Mouse (Mus musculus): Measurements from ENCODE around the gene Zdhhc6. TPM values are rescaled to one million over a fixed set of nuclear protein-coding genes. Genes with fewer than 3 reads are reported as not detected.

The Zdhhc6 gene
- polyA plus RNA-seq, 1 experiment from 2014 or later = 81.9 TPM

DNA sequence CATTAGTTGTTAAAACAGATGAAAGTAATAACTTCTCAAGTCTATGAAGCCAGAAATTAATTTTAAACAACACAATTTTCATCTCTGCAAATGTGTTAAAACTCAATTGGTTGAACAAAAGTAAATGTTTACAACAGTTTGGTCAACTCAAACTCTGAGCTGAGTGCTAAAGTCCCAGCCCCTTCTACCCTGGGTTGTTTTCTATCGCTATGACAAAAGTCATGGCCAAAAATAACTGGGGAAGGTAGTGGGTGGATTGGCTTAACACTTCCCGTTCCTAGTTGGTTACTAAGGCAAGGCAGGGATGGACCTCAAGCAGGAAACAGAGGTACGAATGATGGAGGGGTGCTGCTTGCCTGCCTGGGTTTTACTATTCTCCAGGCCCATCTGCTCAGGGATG, 39.1 kb downstream of the Zdhhc6 start:
- WGBS (ENCODE audit: insufficient replicate concordance) = 70% methylated on average over 3 of the region's 3 CpGs
- no peak overlapping the region for H3K4me2 ChIP-seq
- peaks cover 43% of the 10 kb centered on the region for H3K4me1 ChIP-seq
- no peaks in the 10 kb centered on the region for H3K27me3 ChIP-seq (replicated peaks)
- H3K36me3 ChIP-seq = peaks cover 73% of the 10 kb centered on the region
- ATAC-seq = no peak
- no peak overlapping the region for H3K9ac ChIP-seq
- H3K27ac ChIP-seq = no peak overlapping the region
- no peaks in the 10 kb centered on the region for H3K9me3 ChIP-seq (replicated peaks)
- no peak overlapping the region for H3K4me3 ChIP-seq

DNA sequence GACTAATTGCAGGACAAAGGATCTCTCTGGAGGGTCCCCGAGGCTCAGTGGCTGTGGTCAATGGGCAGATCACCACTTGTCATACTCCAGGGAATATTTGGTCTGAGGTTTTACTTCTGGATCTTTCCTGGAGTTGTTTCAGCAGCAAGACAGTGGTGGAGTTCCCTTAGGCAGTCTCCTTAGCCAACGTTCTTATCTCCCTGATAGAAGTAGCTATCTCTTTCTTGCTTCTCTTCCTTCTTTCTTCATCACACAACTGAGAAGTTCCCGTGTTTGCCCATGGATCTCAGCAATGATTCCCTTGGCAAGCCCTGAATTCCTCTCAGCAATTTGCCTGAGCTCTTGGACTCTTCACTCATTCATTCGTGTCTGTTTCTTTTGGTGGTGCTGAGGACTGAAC, 39.7 kb downstream of the Zdhhc6 start:
- no peaks in the 10 kb centered on the region for H3K27me3 ChIP-seq (replicated peaks)
- H3K4me1 ChIP-seq = peaks cover 50% of the 10 kb centered on the region
- WGBS (ENCODE audit: insufficient replicate concordance) = 52% methylated on average over 4 of the region's 4 CpGs
- H3K4me3 ChIP-seq = no peak overlapping the region
- no peak overlapping the region for H3K4me2 ChIP-seq
- ATAC-seq = no peak
- peak overlapping the region; percentile 3; the same call in 1 of the 2 replicates for H3K27ac ChIP-seq
- no peak overlapping the region for H3K9ac ChIP-seq
- peaks cover 72% of the 10 kb centered on the region for H3K36me3 ChIP-seq
- H3K9me3 ChIP-seq (replicated peaks) = no peaks in the 10 kb centered on the region

DNA sequence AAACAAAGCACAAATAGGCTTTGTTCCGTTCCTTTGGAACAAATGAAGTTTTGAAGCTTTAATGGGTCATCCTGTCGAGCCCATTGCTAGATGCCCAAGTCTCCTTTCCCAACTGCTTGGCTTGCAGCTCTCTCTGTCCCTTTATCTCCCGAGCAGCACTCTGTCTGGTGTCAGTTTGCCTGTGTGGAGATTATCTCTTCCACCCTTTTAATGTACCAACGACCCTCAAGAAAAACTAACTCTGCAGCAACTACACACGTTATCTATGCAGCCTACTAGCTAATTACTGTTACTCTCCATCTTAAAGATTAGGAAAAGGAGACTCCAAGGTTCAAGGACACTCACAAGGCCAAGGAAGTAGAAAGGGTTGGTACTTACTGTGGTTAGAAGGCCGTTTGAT, 42.5 kb downstream of the Zdhhc6 start:
- Histone ChIP-seq H3K4me2 (peak overlapping the region; percentile 33), H3K4me3 (no peak overlapping the region), H3K27me3 (replicated peaks) (no peaks in the 10 kb centered on the region), H3K9me3 (replicated peaks) (no peaks in the 10 kb centered on the region), H3K9ac (0 out of 2 replicates have a peak overlapping the region, but pooled peaks have one; percentile 19), H3K4me1 (peaks cover 76% of the 10 kb centered on the region), H3K36me3 (peaks cover 73% of the 10 kb centered on the region), H3K27ac (peak overlapping the region; percentile 87)
- ATAC-seq = peak; percentile 85
- WGBS (ENCODE audit: insufficient replicate concordance) = 21% methylated on average over 6 of the region's 6 CpGs

DNA sequence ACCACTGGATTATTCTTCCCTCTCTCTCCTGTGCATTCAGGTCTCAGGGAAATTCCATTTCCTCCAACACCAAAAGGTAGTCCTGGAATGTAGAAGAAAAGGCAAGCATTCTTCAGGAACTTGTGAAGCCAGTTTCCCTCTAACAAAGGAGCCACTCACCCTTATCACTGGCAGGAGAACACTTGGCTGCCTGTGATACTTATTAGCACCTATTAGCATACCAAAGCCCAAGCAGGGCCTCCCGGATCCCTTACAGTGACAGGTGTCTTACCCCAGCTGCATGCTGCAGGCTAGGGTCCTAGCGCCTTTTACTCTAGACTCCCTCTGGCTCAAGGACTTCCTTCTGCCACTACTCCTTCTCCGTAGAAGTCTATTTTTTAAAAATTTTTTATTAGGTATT, 44.4 kb downstream of the Zdhhc6 start:
- 35% methylated on average over 3 of the region's 3 CpGs for WGBS (ENCODE audit: insufficient replicate concordance)
- H3K4me3 ChIP-seq = no peak overlapping the region
- 0 out of 2 replicates have a peak overlapping the region, but pooled peaks have one; percentile 1 for H3K4me2 ChIP-seq
- peaks cover 91% of the 10 kb centered on the region for H3K4me1 ChIP-seq
- ATAC-seq = peak; percentile 68
- no peaks in the 10 kb centered on the region for H3K27me3 ChIP-seq (replicated peaks)
- H3K9ac ChIP-seq = no peak overlapping the region
- H3K27ac ChIP-seq = peak overlapping the region; percentile 74
- H3K36me3 ChIP-seq = peaks cover 67% of the 10 kb centered on the region
- H3K9me3 ChIP-seq (replicated peaks) = no peaks in the 10 kb centered on the region

DNA sequence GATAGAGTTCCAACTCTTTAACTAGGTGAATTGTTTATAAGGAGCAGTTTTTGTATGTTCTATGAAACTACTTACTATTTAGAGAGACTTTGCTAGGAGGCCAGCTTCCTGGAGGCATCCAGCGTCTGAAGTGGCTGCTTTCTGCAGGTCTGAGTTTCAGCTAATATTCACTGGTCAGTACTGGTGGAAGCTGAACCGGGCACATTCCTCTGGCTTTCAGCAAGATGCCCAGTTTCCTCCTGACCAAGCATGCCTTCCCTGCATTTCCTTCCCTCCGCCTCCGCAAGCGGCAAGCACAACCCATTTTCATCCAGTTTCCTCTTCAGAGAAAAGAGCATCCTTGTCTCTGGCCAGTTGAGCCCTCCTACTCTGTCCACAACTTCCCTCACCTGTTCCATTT, 46.8 kb downstream of the Zdhhc6 start:
- Histone ChIP-seq H3K4me1 (peaks cover 80% of the 10 kb centered on the region), H3K4me2 (no peak overlapping the region), H3K4me3 (no peak overlapping the region), H3K27me3 (replicated peaks) (no peaks in the 10 kb centered on the region), H3K9me3 (replicated peaks) (no peaks in the 10 kb centered on the region), H3K27ac (peak overlapping the region; percentile 74), H3K36me3 (peaks cover 60% of the 10 kb centered on the region), H3K9ac (no peak overlapping the region)
- 76% methylated on average over 5 of the region's 5 CpGs for WGBS (ENCODE audit: insufficient replicate concordance)
- ATAC-seq = no peak

DNA sequence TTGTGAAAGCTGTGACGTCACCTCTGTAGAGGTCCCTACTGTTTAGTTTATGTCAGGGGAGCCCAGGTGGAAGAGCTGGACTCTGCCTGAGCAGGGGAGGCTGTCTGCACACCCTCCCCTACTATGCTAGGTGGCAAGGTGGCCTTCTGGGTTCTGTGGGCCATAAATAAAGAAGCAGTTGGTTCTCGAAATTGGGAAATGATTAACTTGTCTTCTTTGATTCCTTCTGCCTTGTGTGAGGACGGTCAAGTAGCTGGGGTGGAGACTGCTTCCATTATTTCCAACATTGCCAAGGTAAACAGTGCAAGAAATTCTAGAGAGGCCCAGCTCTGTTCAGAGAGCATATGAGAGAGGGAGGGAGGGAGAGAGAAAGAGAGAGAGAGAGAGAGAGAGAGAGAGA, 47.7 kb downstream of the Zdhhc6 start:
- H3K27me3 ChIP-seq (replicated peaks) = no peaks in the 10 kb centered on the region
- no peak overlapping the region for H3K4me3 ChIP-seq
- no peak overlapping the region for H3K4me2 ChIP-seq
- peak overlapping the region; percentile 74; the same call in 1 of the 2 replicates for H3K27ac ChIP-seq
- H3K9me3 ChIP-seq (replicated peaks) = no peaks in the 10 kb centered on the region
- no peak for ATAC-seq
- H3K9ac ChIP-seq = no peak overlapping the region
- WGBS (ENCODE audit: insufficient replicate concordance) = 59% methylated on average over 3 of the region's 3 CpGs
- H3K4me1 ChIP-seq = peaks cover 75% of the 10 kb centered on the region
- peaks cover 53% of the 10 kb centered on the region for H3K36me3 ChIP-seq

DNA sequence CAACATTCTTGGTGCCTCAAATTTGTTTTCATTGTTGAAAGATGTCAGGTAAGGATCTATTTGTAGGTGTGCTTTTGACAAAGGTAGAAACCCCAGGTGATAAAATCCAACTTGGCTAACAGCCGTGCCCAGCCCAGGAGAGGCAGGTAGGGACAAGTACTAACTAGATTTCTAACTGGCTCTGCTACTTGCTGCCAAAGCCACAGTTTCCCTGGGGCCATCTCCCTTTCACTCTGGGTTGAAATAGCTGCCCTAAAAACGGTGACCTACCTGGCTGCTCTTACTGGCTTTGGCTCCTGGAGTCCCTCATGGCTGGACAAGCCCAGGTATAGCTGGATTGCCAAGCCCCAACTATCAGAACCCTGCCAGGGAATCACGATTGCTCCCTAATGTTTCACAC, 49.0 kb downstream of the Zdhhc6 start:
- 80% methylated on average over 3 of the region's 3 CpGs for WGBS (ENCODE audit: insufficient replicate concordance)
- H3K4me1 ChIP-seq = peaks cover 69% of the 10 kb centered on the region
- H3K27ac ChIP-seq = no peak overlapping the region
- H3K4me2 ChIP-seq = no peak overlapping the region
- H3K9ac ChIP-seq = no peak overlapping the region
- peaks cover 49% of the 10 kb centered on the region for H3K36me3 ChIP-seq
- H3K9me3 ChIP-seq (replicated peaks) = no peaks in the 10 kb centered on the region
- ATAC-seq = no peak
- H3K4me3 ChIP-seq = no peak overlapping the region
- no peaks in the 10 kb centered on the region for H3K27me3 ChIP-seq (replicated peaks)

DNA sequence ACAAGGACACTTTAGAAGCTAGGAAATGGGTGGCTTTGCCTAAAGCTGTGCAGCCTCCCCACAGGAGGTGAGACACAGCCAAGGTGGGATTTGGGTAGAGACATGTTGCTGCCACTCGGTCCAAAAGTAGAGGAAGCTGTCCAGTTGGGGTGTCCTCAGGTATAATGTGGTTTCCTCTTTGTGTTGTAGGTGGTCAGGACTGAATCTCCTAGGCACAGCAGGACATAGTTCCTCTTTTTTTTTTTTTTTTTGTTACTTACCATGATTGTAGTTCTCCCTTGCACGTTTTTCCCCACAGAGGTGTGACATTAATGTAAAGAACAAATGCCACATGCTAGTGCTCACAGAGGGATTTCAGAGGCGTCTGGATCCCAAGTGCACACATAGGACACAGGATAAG, 50.6 kb downstream of the Zdhhc6 start:
- no peak for ATAC-seq
- Histone ChIP-seq H3K4me1 (peaks cover 70% of the 10 kb centered on the region), H3K27me3 (replicated peaks) (no peaks in the 10 kb centered on the region)

DNA sequence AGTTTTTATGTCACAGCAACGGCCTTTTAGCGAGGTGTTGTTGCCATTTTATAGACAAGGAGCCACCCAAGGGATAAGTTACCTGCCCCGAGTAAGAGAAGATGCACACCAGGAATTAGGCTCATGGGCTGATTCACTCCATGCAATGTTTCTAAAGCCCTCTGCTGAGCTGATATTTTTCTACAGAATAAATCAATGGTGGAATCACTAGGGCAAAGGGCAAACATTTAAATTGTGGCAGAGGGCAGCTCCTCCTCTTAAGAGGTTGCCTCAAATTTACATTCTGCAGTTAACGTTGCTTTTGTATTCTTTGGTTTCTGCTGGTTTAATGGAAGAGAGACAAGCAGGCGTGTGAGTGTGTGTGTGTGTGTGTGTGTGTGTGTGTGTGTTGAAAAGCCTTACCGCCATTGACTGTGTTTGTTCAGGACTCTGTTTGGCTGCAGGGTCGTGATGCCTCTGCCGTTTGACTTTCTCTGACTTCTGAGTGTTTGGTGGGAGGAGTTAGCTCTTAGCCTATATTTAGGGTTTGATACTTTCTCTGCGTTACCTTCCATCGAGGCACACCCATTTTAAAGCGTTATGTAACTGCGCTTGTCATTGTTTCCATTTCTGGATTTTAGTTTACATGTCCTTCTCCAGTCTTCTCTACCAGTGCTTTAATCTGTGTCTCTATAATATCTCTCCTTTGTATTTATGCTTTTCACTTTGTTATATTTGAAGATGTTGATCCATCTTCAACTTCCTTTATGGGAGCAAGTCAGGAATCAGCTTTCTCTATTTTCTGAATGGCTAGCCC, 55.2 kb downstream of the Zdhhc6 start:
- no peak for ATAC-seq
- 63% methylated on average over 12 of the region's 12 CpGs for WGBS (ENCODE audit: insufficient replicate concordance)
- peak overlapping the region; percentile 38 for H3K4me2 ChIP-seq
- H3K27ac ChIP-seq = peak overlapping the region; percentile 55
- H3K36me3 ChIP-seq = peaks cover 36% of the 10 kb centered on the region
- H3K4me3 ChIP-seq = no peak overlapping the region
- no peaks in the 10 kb centered on the region for H3K27me3 ChIP-seq (replicated peaks)
- no peaks in the 10 kb centered on the region for H3K9me3 ChIP-seq (replicated peaks)
- no peak overlapping the region for H3K9ac ChIP-seq
- peaks cover 79% of the 10 kb centered on the region for H3K4me1 ChIP-seq

More for the DNA sequence above, 50.6 kb downstream of the Zdhhc6 start:
- no peak overlapping the region for H3K4me3 ChIP-seq
- no peak overlapping the region for H3K9ac ChIP-seq
- H3K4me2 ChIP-seq = no peak overlapping the region
- no peaks in the 10 kb centered on the region for H3K9me3 ChIP-seq (replicated peaks)
- 35% methylated on average over 3 of the region's 3 CpGs for WGBS (ENCODE audit: insufficient replicate concordance)
- peaks cover 41% of the 10 kb centered on the region for H3K36me3 ChIP-seq
- H3K27ac ChIP-seq = no peak overlapping the region; the same call in 1 of the 2 replicates

DNA sequence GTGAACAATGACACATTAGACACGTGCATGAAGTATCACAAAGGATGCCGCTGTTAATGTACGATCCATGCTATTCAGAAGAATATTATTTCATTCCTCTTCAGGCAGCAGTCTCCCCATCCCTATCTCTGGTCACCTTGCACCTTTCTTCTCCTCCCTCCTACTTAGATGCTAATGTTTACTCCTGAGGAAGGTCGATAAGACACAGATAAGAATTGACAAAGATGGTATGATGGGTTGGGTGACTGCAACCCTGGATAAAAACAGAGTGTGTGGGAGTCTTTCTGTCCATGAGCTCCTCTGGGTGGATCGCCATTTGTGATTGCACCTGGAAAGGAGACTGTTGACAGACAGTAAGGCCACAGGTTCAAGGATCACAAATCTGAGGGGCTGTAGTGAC, 57.3 kb downstream of the Zdhhc6 start:
- no peak for ATAC-seq
- Histone ChIP-seq H3K4me1 (peaks cover 86% of the 10 kb centered on the region), H3K9ac (no peak overlapping the region), H3K9me3 (replicated peaks) (no peaks in the 10 kb centered on the region), H3K27ac (peak overlapping the region; percentile 61; the same call in 1 of the 2 replicates), H3K4me3 (no peak overlapping the region), H3K27me3 (replicated peaks) (no peaks in the 10 kb centered on the region), H3K4me2 (peak overlapping the region; percentile 92), H3K36me3 (peaks cover 34% of the 10 kb centered on the region)
- 58% methylated on average over 5 of the region's 5 CpGs for WGBS (ENCODE audit: insufficient replicate concordance)

DNA sequence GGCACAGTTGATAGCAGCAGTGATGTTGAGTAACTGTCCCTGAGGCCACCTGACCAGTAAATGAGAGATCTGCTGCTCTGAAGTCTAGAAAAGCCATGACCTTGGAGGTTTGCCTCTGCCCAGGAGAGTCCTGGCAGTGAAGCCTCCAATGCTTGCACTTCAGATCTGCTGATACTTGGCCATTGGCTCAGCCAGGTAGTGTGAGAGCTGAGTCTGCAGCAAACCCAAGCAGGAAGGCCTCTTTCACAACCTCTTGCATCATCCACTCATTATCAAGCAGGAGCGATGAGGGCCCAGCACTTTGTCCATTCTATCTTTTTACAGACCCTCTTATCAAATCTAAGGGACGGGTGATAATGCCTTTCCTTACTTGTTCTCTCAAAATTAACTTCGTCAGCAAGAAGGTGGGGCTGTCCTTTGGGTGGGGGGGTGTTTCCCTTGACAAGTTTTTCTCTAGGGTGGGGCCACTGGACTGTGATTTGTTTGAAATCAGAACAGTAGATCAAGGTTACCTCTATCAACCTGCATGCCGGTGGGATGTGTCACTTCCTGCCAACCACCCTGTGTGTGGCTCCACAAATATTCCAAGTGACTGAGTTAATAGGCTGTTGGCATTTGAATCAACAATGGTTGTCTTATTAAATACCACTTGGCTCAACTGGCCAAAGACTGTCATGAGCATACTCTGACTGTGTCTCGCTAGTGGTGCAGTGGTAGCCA, 58.0 kb downstream of the Zdhhc6 start:
- ATAC-seq = no peak
- WGBS (ENCODE audit: insufficient replicate concordance) = 38% methylated on average over 5 of the region's 5 CpGs
- Histone ChIP-seq H3K9ac (peak overlapping the region; percentile 35; the same call in 1 of the 2 replicates), H3K27me3 (replicated peaks) (no peaks in the 10 kb centered on the region), H3K27ac (peak overlapping the region; percentile 62), H3K36me3 (peaks cover 34% of the 10 kb centered on the region), H3K4me2 (peak overlapping the region; percentile 92), H3K4me1 (peaks cover 85% of the 10 kb centered on the region), H3K4me3 (no peak overlapping the region), H3K9me3 (replicated peaks) (no peaks in the 10 kb centered on the region)

DNA sequence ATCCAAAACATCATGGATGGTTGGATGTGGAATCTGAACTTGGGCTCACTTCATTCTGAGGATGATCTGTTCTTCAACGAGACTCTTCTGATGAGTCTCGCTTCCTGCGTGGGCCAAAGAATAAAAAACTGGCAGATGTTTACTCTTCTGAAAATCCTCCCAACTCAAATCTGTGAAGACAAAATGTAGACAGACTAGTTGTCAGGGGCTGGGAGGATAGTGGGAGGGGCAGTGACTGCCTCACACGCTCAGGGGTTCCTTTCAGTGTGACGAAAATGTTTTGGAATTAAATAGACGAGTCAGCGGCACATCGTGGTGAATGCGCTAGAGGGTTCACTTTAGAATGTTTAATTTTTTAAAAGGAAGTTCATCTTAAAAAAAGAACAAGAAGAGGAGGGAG, 59.7 kb downstream of the Zdhhc6 start:
- ATAC-seq = no peak
- Histone ChIP-seq H3K27me3 (replicated peaks) (no peaks in the 10 kb centered on the region), H3K4me3 (no peak overlapping the region), H3K27ac (peak overlapping the region; percentile 62; the same call in 1 of the 2 replicates), H3K9ac (no peak overlapping the region), H3K9me3 (replicated peaks) (no peaks in the 10 kb centered on the region), H3K36me3 (peaks cover 23% of the 10 kb centered on the region), H3K4me1 (peaks cover 83% of the 10 kb centered on the region), H3K4me2 (peak overlapping the region; percentile 92)
- WGBS (ENCODE audit: insufficient replicate concordance) = 73% methylated on average over 9 of the region's 9 CpGs

Data from liver, embryonic 12.5 days (tissue).